Mouse (Mus musculus) ES-Bruce4 (cell line): ENCODE measurements at regions not wholly inside any gene's neighbourhood (a gene's known extent, or its start where the extent isn't known, plus 50 kb on each side); places are given as distances from the start of the nearest gene placed in this dataset.

Source experiments
- H3K27ac ChIP-seq: 2 replicates; pipeline ENCODE4 v1.5.1; 2012; ENCODE audit warnings: low read length, inconsistent platforms; ENCODE audit not compliant: insufficient read depth
- H3K27me3 ChIP-seq: 2 replicates; pipeline ENCODE4 v1.6.1; 2012; ENCODE audit warnings: mild to moderate bottlenecking, low read length, inconsistent platforms; ENCODE audit not compliant: control insufficient read depth, poor library complexity, insufficient read depth, severe bottlenecking
- H3K36me3 ChIP-seq: 2 replicates; pipeline ENCODE4 v1.6.1; 2012; ENCODE audit warnings: inconsistent platforms, mild to moderate bottlenecking, low read length, moderate library complexity; ENCODE audit not compliant: control insufficient read depth, poor library complexity, insufficient read depth, severe bottlenecking
- H3K4me1 ChIP-seq: one replicate; pipeline ENCODE4 v1.8.1; 2011; ENCODE audit warnings: low read length; ENCODE audit not compliant: control insufficient read depth, insufficient read depth
- H3K4me3 ChIP-seq: 2 replicates; pipeline ENCODE4 v1.5.1; 2011; ENCODE audit warnings: low read depth, mild to moderate bottlenecking, low read length
- H3K9ac ChIP-seq: 2 replicates; pipeline ENCODE4 v1.6.1; 2012; ENCODE audit warnings: low read depth, mild to moderate bottlenecking, inconsistent platforms; ENCODE audit not compliant: poor library complexity, severe bottlenecking
- H3K9me3 ChIP-seq: replicated peaks from 2 replicates; pipeline ENCODE4 v1.6.1; 2012; ENCODE audit warnings: mild to moderate bottlenecking, low read length, inconsistent platforms; ENCODE audit not compliant: control insufficient read depth, poor library complexity, insufficient read depth, severe bottlenecking
- CTCF ChIP-seq: IDR thresholded peaks from one replicate; pipeline ENCODE4 v1.8.1; 2011; ENCODE audit warnings: low read depth, low read length
- EP300 ChIP-seq: IDR thresholded peaks from 2 replicates; pipeline ENCODE4 v1.6.1; 2011; ENCODE audit warnings: low read depth, low read length; ENCODE audit not compliant: insufficient read depth
- POLR2A ChIP-seq: IDR thresholded peaks from one replicate; pipeline ENCODE4 v1.8.1; 2011; ENCODE audit warnings: low read length; ENCODE audit not compliant: insufficient read depth

DNA sequence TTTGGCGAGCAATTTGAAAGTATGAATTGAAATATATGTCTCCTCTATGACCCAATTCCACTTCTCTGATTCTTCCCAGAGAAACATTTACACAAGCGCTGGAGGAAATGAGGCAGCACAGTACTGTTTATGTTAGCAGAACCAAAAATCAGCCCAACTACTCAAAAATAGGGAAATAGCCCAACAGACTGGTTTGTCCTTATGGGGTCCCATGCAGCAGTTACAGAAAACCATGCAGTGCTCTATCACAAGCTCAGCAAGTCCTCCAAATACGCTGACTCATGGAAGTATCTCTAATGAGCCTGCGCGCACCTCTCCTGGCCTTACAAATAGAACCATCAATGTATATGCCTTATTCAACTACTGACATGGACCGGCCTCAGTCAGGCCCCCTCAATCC lies 55.4 kb upstream of the Enpp6 start:
- no peak overlapping the region for H3K4me3 ChIP-seq
- no peak for TF ChIP-seq POLR2A
- no peak for TF ChIP-seq EP300
- no peak for TF ChIP-seq CTCF
- H3K9ac ChIP-seq: no peak overlapping the region
- no peak overlapping the region for H3K27ac ChIP-seq
- H3K4me1 ChIP-seq: no peaks in the 10 kb centered on the region
- H3K9me3 ChIP-seq: no peaks in the 10 kb centered on the region
- no peaks in the 10 kb centered on the region for H3K27me3 ChIP-seq
- H3K36me3 ChIP-seq: no peaks in the 10 kb centered on the region

DNA sequence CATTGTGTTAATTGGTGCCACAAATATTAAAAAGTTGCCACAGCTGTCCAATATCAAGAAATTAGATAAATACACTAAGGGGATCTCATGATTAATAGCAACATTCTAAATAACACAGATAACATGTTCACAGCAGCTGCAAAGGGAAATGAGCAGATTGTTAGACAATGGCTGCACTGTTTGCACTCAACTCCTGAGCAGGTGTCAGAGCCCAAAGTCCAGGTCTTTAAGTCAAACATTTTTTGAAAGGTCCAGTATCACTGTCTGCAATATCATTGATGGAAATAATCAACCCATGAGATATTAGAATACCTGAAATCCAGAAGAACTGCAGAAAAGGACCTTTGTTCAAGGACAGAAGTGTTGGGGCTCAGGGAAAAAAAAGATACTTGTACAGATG lies 53.4 kb upstream of the Enpp6 start:
- H3K27me3 ChIP-seq: no peaks in the 10 kb centered on the region
- no peaks in the 10 kb centered on the region for H3K36me3 ChIP-seq
- H3K4me3 ChIP-seq: no peak overlapping the region
- H3K27ac ChIP-seq: no peak overlapping the region
- no peaks in the 10 kb centered on the region for H3K4me1 ChIP-seq
- TF ChIP-seq CTCF (no peak), EP300 (no peak), POLR2A (no peak)
- no peak overlapping the region for H3K9ac ChIP-seq
- no peaks in the 10 kb centered on the region for H3K9me3 ChIP-seq

DNA sequence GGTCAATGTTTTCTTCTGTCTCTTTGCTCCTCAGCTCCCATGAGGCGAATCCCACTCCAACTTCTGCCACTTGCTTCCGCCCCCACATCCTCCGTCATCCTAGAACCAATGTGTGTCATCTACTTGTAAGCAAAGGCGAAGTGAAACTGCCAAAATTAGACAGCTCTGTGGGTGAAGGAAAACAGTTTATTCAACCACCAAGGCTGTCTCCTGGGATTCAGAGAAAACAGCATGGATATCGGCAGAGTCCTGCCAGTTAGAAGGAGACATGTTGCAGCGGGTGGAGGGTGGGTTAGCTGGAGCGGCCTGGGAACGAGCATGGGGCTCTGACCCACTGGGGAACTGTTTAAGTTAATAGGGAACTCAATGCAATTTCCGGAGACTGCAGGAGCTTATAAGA lies 52.4 kb upstream of the Enpp6 start:
- H3K36me3 ChIP-seq: no peaks in the 10 kb centered on the region
- H3K27ac ChIP-seq: no peak overlapping the region
- H3K27me3 ChIP-seq: no peaks in the 10 kb centered on the region
- TF ChIP-seq EP300 (no peak), POLR2A (no peak), CTCF (no peak)
- H3K4me3 ChIP-seq: no peak overlapping the region
- no peaks in the 10 kb centered on the region for H3K9me3 ChIP-seq
- no peaks in the 10 kb centered on the region for H3K4me1 ChIP-seq
- no peak overlapping the region for H3K9ac ChIP-seq

DNA sequence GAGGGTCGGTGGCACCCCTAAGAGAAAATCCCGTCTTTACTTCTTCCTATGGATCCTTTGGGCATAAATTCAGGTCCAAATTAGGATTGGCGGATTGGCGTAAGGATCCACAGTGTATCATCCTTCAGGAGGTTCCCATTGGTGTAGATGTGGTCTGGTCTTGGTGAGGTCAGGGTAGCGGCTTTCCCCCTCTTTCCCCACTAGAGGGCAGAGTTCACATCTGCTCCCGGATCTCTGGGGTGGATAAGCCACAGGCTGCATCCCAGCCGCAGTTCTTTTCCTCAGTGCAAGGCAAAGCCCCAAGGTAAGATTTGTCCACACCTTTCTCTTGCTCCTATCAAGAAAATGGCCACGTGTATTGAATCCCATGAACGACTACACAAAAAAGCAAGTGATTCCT lies 51.8 kb upstream of the Enpp6 start:
- H3K27me3 ChIP-seq: no peaks in the 10 kb centered on the region
- H3K9ac ChIP-seq: no peak overlapping the region
- no peak overlapping the region for H3K27ac ChIP-seq
- H3K4me3 ChIP-seq: no peak overlapping the region
- peak; percentile 85 for TF ChIP-seq CTCF
- no peak for TF ChIP-seq POLR2A
- no peaks in the 10 kb centered on the region for H3K36me3 ChIP-seq
- H3K9me3 ChIP-seq: 0 out of 2 replicates have a peak, but pooled peaks cover 4% of the 10 kb centered on the region
- no peaks in the 10 kb centered on the region for H3K4me1 ChIP-seq

DNA sequence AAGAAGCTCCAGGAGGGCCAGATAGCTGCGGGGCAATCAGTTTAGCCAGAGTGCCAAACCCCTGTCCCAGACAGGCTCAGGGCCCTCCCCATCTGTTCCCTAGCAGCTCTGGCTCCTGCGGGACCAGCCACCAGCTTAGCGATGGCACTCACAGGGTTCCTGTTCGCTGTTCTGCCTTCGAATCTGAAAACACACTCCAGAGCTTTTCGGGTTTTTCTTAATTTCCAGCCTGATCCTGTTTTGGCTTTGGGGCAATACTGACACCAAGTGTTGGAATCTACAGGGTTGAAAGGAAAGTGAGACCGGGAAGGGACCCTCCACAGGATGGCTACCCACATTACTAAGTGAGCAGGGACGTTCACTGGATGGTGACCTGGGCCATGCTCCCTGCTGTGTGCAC lies 50.6 kb upstream of the Enpp6 start:
- no peak overlapping the region for H3K4me3 ChIP-seq
- H3K9me3 ChIP-seq: peaks cover 9% of the 10 kb centered on the region; the same call in 1 of the 2 replicates
- no peaks in the 10 kb centered on the region for H3K36me3 ChIP-seq
- no peak overlapping the region for H3K9ac ChIP-seq
- H3K4me1 ChIP-seq: no peaks in the 10 kb centered on the region
- no peak overlapping the region for H3K27ac ChIP-seq
- no peaks in the 10 kb centered on the region for H3K27me3 ChIP-seq
- no peak for TF ChIP-seq POLR2A
- no peak for TF ChIP-seq CTCF
- TF ChIP-seq EP300: no peak
